Mouse (Mus musculus) v-Abl transformed pro-B cells (cell line): ENCODE measurements around the gene Actl6b.

Experiments used
- in situ Hi-C, 2 experiments: fragments of 400-800 bp; cut with MboI; formaldehyde crosslinking; loops; one replicate each; pipeline ENCODE4 v1.15.1; 2025; ENCODE audit not compliant: unreplicated experiment in 2 of 2

The Actl6b gene

GRCm38 (mm10) chr5:137528247-137528968, 24.9 kb upstream of the Actl6b start:
- in situ Hi-C loops: no loop called here

GRCm38 (mm10) chr5:137529221-137529995, 23.9 kb upstream of the Actl6b start:
- in situ Hi-C loops: no loop called here

- in situ Hi-C loops: loop anchor here (5.0 kb wide), 2 partner anchors 72 to 122 kb away; partner anchors contain the start of gene Mospd3 (in 1 of the 2)
Measured at GRCm38 (mm10) chr5:137530075-137530474, 23.2 kb upstream of the Actl6b start.

- in situ Hi-C loops: loop anchor here (5.0 kb wide), 2 partner anchors 72 to 122 kb away; partner anchors contain the start of gene Mospd3 (in 1 of the 2)
Measured at GRCm38 (mm10) chr5:137530588-137531413, 22.5 kb upstream of the Actl6b start.

- in situ Hi-C loops: loop anchor here (5.0 kb wide), 2 partner anchors 71 to 121 kb away; partner anchors contain the start of gene Mospd3 (in 1 of the 2)
Measured at GRCm38 (mm10) chr5:137531414-137532130, 21.7 kb upstream of the Actl6b start.

- in situ Hi-C loops: loop anchor here (5.0 kb wide), 2 partner anchors 70 to 120 kb away; partner anchors contain the start of gene Mospd3 (in 1 of the 2)
Measured at GRCm38 (mm10) chr5:137532131-137532807, 21.0 kb upstream of the Actl6b start.

- in situ Hi-C loops: loop anchor here (5.0 kb wide), 2 partner anchors 70 to 120 kb away; partner anchors contain the start of gene Mospd3 (in 1 of the 2)
Measured at GRCm38 (mm10) chr5:137532808-137533116, 20.6 kb upstream of the Actl6b start.

GRCm38 (mm10) chr5:137533117-137533827, 20.0 kb upstream of the Actl6b start, which contains the start of the genes Epo and Gnb2:
TSS of gene Epo (minus strand) at chr5:137533242.
TSS of gene Gnb2 (minus strand) at chr5:137533510.
- in situ Hi-C loops: loop anchor here (5.0 kb wide), 2 partner anchors 69 to 119 kb away; partner anchors contain the start of gene Mospd3 (in 1 of the 2)

- in situ Hi-C loops: loop anchor here (5.0 kb wide), 2 partner anchors 68 to 118 kb away; partner anchors contain the start of gene Mospd3 (in 1 of the 2)
Measured at GRCm38 (mm10) chr5:137534762-137535161, 18.6 kb upstream of the Actl6b start.

GRCm38 (mm10) chr5:137535318-137535717, 18.0 kb upstream of the Actl6b start:
- in situ Hi-C loops: no loop called here

GRCm38 (mm10) chr5:137537461-137537860, 15.9 kb upstream of the Actl6b start:
- in situ Hi-C loops: no loop called here

- in situ Hi-C loops: no loop called here
Measured at GRCm38 (mm10) chr5:137539291-137539801, 14.0 kb upstream of the Actl6b start.

GRCm38 (mm10) chr5:137540991-137541390, 12.3 kb upstream of the Actl6b start:
- in situ Hi-C loops: no loop called here

- in situ Hi-C loops: no loop called here
Measured at GRCm38 (mm10) chr5:137541768-137542540, 11.4 kb upstream of the Actl6b start.

- in situ Hi-C loops: no loop called here
Measured at GRCm38 (mm10) chr5:137544926-137545325, 8.4 kb upstream of the Actl6b start.

- in situ Hi-C loops: no loop called here
Measured at GRCm38 (mm10) chr5:137545596-137545995, 7.7 kb upstream of the Actl6b start.

GRCm38 (mm10) chr5:137549840-137550239, 3.5 kb upstream of the Actl6b start:
- in situ Hi-C loops: no loop called here

GRCm38 (mm10) chr5:137551119-137551518, 2.2 kb upstream of the Actl6b start:
- in situ Hi-C loops: no loop called here
